Mouse (Mus musculus) spleen, adult 2 months (tissue): ENCODE results near the gene Ptrhd1.

Experiments
- CTCF ChIP-seq: fragments of 200-500 bp; IDR thresholded peaks from 2 replicates; pipeline ENCODE4 v1.5.1; 2011; ENCODE audit warnings: mild to moderate bottlenecking, inconsistent platforms; ENCODE audit not compliant: insufficient read depth, insufficient read length, insufficient replicate concordance; ENCODE audit errors: extremely low read depth
- POLR2A ChIP-seq: fragments of 200-500 bp; IDR thresholded peaks from 2 replicates; pipeline ENCODE4 v1.6.1; 2011; ENCODE audit warnings: low read depth, low read length, inconsistent platforms

- TF ChIP-seq CTCF (no peak), POLR2A (no peak)
These were observed 44.8 kb upstream of the Ptrhd1 start for GRCm38 (mm10) chr12:4189060-4189447.
